Mouse (Mus musculus) midbrain, embryonic 14.5 days (tissue): ENCODE results near the gene Tmem115. TPM values are rescaled to one million over a fixed set of nuclear protein-coding genes. Genes with fewer than 3 reads are reported as not detected.
A peak's percentile ranks its signal among the peaks of the same experiment; 100 is the strongest.

Experiments used
- ATAC-seq: fragments of 200-750 bp; cut with Nextera tagmentation; 2 replicates; pipeline ENCODE4 v1.8.0; 2017; ENCODE audit warnings: moderate number of reproducible peaks, moderate library complexity; ENCODE audit not compliant: low FRiP score, low TSS enrichment
- DNase-seq: peaks from one replicate; pipeline ENCODE4 v3.0.0-alpha.2; 2015
- H3K27ac ChIP-seq: fragments of 300-500 bp; sonication (generic); replicated peaks from 2 replicates; pipeline ENCODE4 v1.5.1; 2014; ENCODE audit warnings: mild to moderate bottlenecking, low read depth, low read length, moderate library complexity
- H3K27me3 ChIP-seq: fragments of 300-500 bp; sonication (generic); 2 replicates; pipeline ENCODE4 v1.6.1; 2014; ENCODE audit warnings: low read length, control low read depth, mixed read lengths; ENCODE audit not compliant: control insufficient read depth, insufficient read depth
- H3K36me3 ChIP-seq: fragments of 300-500 bp; sonication (generic); 2 replicates; pipeline ENCODE4 v1.6.1; 2014; ENCODE audit warnings: low read length, control low read depth; ENCODE audit not compliant: control insufficient read depth, insufficient read depth
- H3K4me1 ChIP-seq: fragments of 300-500 bp; sonication (generic); 2 replicates; pipeline ENCODE4 v1.6.1; 2014; ENCODE audit warnings: mild to moderate bottlenecking, antibody characterized with exemption, low read length, control low read depth; ENCODE audit not compliant: control insufficient read depth, insufficient read depth
- H3K4me2 ChIP-seq: fragments of 300-500 bp; sonication (generic); 2 replicates; pipeline ENCODE4 v1.6.1; 2014; ENCODE audit warnings: mild to moderate bottlenecking, low read length, moderate library complexity
- H3K4me3 ChIP-seq: fragments of 300-500 bp; sonication (generic); replicated peaks from 2 replicates; pipeline ENCODE4 v1.5.1; 2014; ENCODE audit warnings: low read depth, low read length
- H3K9ac ChIP-seq: fragments of 300-500 bp; sonication (generic); replicated peaks from 2 replicates; pipeline ENCODE4 v1.6.1; 2014; ENCODE audit warnings: mild to moderate bottlenecking, low read length, moderate library complexity
- H3K9me3 ChIP-seq: fragments of 300-500 bp; sonication (generic); 2 replicates; pipeline ENCODE4 v1.6.1; 2016; ENCODE audit warnings: low read length, control low read depth, mixed read lengths; ENCODE audit not compliant: control insufficient read depth
- WGBS: fragments of 180-500 bp; shearing (Covaris S2); extraction: QIAGEN DNeasy Blood & Tissue Kit; methylation state at CpG from one replicate; pipeline ENCODE4 v1.1.7; 2014; 5-methylcytosine and 5-hydroxymethylcytosine counted together
- polyA plus RNA-seq: library from polyadenylated mRNA; unstranded; fragments of >200 nt; fragmentation: Nextera tagmentation; extraction: Ambion mirVana; gene quantifications from 2 replicates; pipeline ENCODE4 v1.2.1, GENCODE M21; 2014

Tmem115 gene
- polyA plus RNA-seq, 1 experiment from 2014 or later = 50.9 TPM

- Histone ChIP-seq H3K4me1 (peaks cover 20% of the 10 kb centered on the region), H3K9me3 (no peaks in the 10 kb centered on the region), H3K36me3 (peaks cover 15% of the 10 kb centered on the region), H3K27ac (no peak overlapping the region), H3K9ac (no peak overlapping the region), H3K4me2 (no peak overlapping the region), H3K27me3 (no peaks in the 10 kb centered on the region), H3K4me3 (no peak overlapping the region)
- no peak for ATAC-seq
- no peak for DNase-seq
- WGBS = 95% methylated on average over 10 of the region's 10 CpGs
Observed at GRCm38 (mm10) chr9:107577871-107578270, 44.1 kb downstream of the Tmem115 start.

- H3K4me2 ChIP-seq = no peak within 1 kb of the TSS; the same call in 1 of the 2 replicates
- no peak within 1 kb of the TSS for H3K4me3 ChIP-seq
- WGBS = 75% methylated on average over 3 of the region's 3 CpGs
- DNase-seq = no peak
- H3K27ac ChIP-seq = no peak within 1 kb of the TSS
- H3K36me3 ChIP-seq = peaks cover 15% of the 10 kb centered on the region
- H3K4me1 ChIP-seq = peaks cover 20% of the 10 kb centered on the region
- H3K9me3 ChIP-seq = no peaks in the 10 kb centered on the region
- no peak for ATAC-seq
- H3K27me3 ChIP-seq = no peaks in the 10 kb centered on the region
- no peak within 1 kb of the TSS for H3K9ac ChIP-seq
Observed at GRCm38 (mm10) chr9:107578587-107578986, 44.8 kb downstream of the Tmem115 start, which contains the start of gene Naa80. Gene Naa80 (plus strand): TSS chr9:107578887.

- WGBS = 93% methylated on average over 14 of the region's 14 CpGs
Observed at GRCm38 (mm10) chr9:107579023-107579900, 45.5 kb downstream of the Tmem115 start.

GRCm38 (mm10) chr9:107580501-107581317 is 47.0 kb downstream of the Tmem115 start, which contains the start of gene Hyal3:
Gene Hyal3 (plus strand): TSS chr9:107580818.
- WGBS = under 1% methylated on average over 32 of the region's 32 CpGs

More at GRCm38 (mm10) chr9:107579023-107579900, 45.5 kb downstream of the Tmem115 start:
- no peak overlapping the region for H3K9ac ChIP-seq
- H3K9me3 ChIP-seq = no peaks in the 10 kb centered on the region
- peaks cover 18% of the 10 kb centered on the region for H3K36me3 ChIP-seq
- no peak for ATAC-seq
- DNase-seq = no peak
- no peaks in the 10 kb centered on the region for H3K27me3 ChIP-seq
- H3K27ac ChIP-seq = no peak overlapping the region
- H3K4me3 ChIP-seq = no peak overlapping the region
- peaks cover 20% of the 10 kb centered on the region for H3K4me1 ChIP-seq
- no peak overlapping the region; the same call in 1 of the 2 replicates for H3K4me2 ChIP-seq

GRCm38 (mm10) chr9:107581584-107581983 is 47.8 kb downstream of the Tmem115 start:
- H3K4me1 ChIP-seq = peaks cover 20% of the 10 kb centered on the region
- no peaks in the 10 kb centered on the region for H3K9me3 ChIP-seq
- H3K9ac ChIP-seq = peak overlapping the region; percentile 74
- peak overlapping the region; percentile 98 for H3K4me2 ChIP-seq
- ATAC-seq = no peak
- H3K27ac ChIP-seq = no peak overlapping the region
- peak overlapping the region; percentile 62; the same call in 1 of the 2 replicates for H3K4me3 ChIP-seq
- WGBS = 85% methylated on average over 4 of the region's 4 CpGs
- no peak for DNase-seq
- peaks cover 11% of the 10 kb centered on the region; the same call in 1 of the 2 replicates for H3K36me3 ChIP-seq
- H3K27me3 ChIP-seq = no peaks in the 10 kb centered on the region

More at GRCm38 (mm10) chr9:107580501-107581317, 47.0 kb downstream of the Tmem115 start, which contains the start of gene Hyal3:
- Histone ChIP-seq H3K27me3 (no peaks in the 10 kb centered on the region), H3K9ac (peak within 1 kb of the TSS; percentile 74), H3K36me3 (peaks cover 11% of the 10 kb centered on the region; the same call in 1 of the 2 replicates), H3K9me3 (no peaks in the 10 kb centered on the region), H3K4me1 (peaks cover 20% of the 10 kb centered on the region), H3K27ac (peak within 1 kb of the TSS; percentile 81), H3K4me3 (peak within 1 kb of the TSS; percentile 62), H3K4me2 (peak within 1 kb of the TSS; percentile 98)
- DNase-seq (peak; percentile 90), ATAC-seq (peak; percentile 71)

- H3K36me3 ChIP-seq = peaks cover 11% of the 10 kb centered on the region; the same call in 1 of the 2 replicates
- peaks cover 15% of the 10 kb centered on the region for H3K4me1 ChIP-seq
- no peak for DNase-seq
- no peaks in the 10 kb centered on the region for H3K27me3 ChIP-seq
- H3K9ac ChIP-seq = no peak overlapping the region
- 92% methylated on average over 7 of the region's 7 CpGs for WGBS
- no peak overlapping the region for H3K27ac ChIP-seq
- H3K9me3 ChIP-seq = no peaks in the 10 kb centered on the region
- no peak overlapping the region for H3K4me2 ChIP-seq
- H3K4me3 ChIP-seq = no peak overlapping the region
- ATAC-seq = no peak
Observed at GRCm38 (mm10) chr9:107582509-107583062, 48.8 kb downstream of the Tmem115 start.

GRCm38 (mm10) chr9:107583174-107583573 is 49.4 kb downstream of the Tmem115 start:
- peaks cover 11% of the 10 kb centered on the region; the same call in 1 of the 2 replicates for H3K36me3 ChIP-seq
- WGBS = 91% methylated on average over 14 of the region's 14 CpGs
- DNase-seq = no peak
- no peaks in the 10 kb centered on the region for H3K9me3 ChIP-seq
- H3K4me2 ChIP-seq = no peak overlapping the region
- no peak overlapping the region for H3K4me3 ChIP-seq
- H3K27me3 ChIP-seq = no peaks in the 10 kb centered on the region
- no peak overlapping the region for H3K27ac ChIP-seq
- no peak overlapping the region for H3K9ac ChIP-seq
- peaks cover 19% of the 10 kb centered on the region for H3K4me1 ChIP-seq
- no peak for ATAC-seq

GRCm38 (mm10) chr9:107586504-107586903 is 52.8 kb downstream of the Tmem115 start:
- Histone ChIP-seq H3K4me2 (no peak overlapping the region), H3K27me3 (no peaks in the 10 kb centered on the region), H3K27ac (no peak overlapping the region), H3K4me3 (no peak overlapping the region), H3K36me3 (peaks cover 29% of the 10 kb centered on the region), H3K9ac (no peak overlapping the region), H3K4me1 (peaks cover 11% of the 10 kb centered on the region), H3K9me3 (no peaks in the 10 kb centered on the region)
- ATAC-seq (no peak), DNase-seq (no peak)
- WGBS = 93% methylated on average over 5 of the region's 5 CpGs
